Mouse (Mus musculus): ENCODE measurements around the gene Gm28372. TPM values are rescaled to one million over a fixed set of nuclear protein-coding genes. Genes with fewer than 3 reads are reported as not detected.
A peak's percentile ranks its signal among the peaks of the same experiment; 100 is the strongest.

Gm28372 gene
- polyA plus RNA-seq, 1 experiment from 2014 or later: 0.25 TPM

DNA sequence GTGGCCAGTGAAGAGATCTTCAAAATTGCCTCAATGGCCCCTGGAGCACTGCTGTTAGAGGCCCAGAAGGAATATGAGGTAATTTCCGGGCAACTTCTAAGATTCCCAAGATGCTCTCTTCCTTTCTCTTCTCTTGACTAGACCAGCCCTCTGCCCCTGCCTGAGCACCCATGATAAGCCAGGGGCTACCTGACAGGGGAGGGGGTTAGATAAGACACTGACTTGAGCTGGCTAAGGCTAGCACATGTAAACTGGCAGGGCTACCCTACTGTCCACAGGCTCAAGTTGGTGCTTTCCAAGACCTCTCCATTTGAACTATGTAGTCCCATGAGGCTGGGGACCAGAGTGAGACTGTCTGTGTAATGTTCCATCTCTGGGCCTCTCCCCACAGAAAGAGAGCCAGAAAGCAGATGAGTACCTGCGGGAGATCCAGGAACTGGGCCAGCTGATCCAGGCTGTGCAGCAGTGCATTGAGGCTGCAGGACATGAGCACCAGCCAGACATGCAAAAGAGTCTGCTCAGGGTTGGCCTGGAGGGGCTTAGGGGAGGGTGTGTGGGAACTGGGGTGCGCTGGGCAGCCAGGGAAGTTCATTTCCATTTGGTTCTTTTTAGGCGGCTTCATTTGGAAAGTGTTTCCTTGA is 34.9 kb downstream of the Gm28372 start:
- Histone ChIP-seq H3K4me2 (replicated peaks) (no peak overlapping the region), H3K36me3 (peaks cover 69% of the 10 kb centered on the region), H3K27ac (replicated peaks) (no peak overlapping the region), H3K27me3 (no peaks in the 10 kb centered on the region), H3K9ac (replicated peaks) (no peak overlapping the region), H3K4me3 (no peak overlapping the region), H3K9me3 (no peaks in the 10 kb centered on the region), H3K4me1 (no peaks in the 10 kb centered on the region)
- ATAC-seq (replicated peaks): no peak
- WGBS: 97% methylated on average over 4 of the region's 4 CpGs

DNA sequence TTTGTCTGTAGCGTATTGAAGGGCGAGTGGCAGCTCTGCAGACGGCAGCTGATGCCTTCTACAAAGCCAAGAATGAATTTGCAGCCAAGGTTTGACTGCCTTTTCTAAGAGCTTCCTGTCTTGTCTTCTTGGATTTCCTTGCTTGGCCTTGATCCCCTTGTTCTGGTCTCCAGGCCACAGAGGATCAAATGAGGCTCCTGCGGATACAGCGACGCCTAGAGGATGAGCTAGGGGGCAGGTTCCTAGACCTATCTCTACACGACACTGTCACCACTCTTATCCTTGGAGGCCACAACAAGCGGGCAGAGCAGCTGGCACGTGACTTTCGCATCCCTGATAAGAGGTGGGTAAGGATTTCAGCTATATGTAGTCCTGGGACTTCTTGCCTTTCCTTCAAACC is 37.1 kb downstream of the Gm28372 start:
- Histone ChIP-seq H3K9ac (replicated peaks) (no peak overlapping the region), H3K4me2 (replicated peaks) (no peak overlapping the region), H3K4me1 (no peaks in the 10 kb centered on the region), H3K36me3 (peaks cover 75% of the 10 kb centered on the region), H3K9me3 (no peaks in the 10 kb centered on the region), H3K4me3 (no peak overlapping the region), H3K27me3 (no peaks in the 10 kb centered on the region), H3K27ac (replicated peaks) (no peak overlapping the region)
- ATAC-seq (replicated peaks): no peak
- 89% methylated on average over 10 of the region's 10 CpGs for WGBS

DNA sequence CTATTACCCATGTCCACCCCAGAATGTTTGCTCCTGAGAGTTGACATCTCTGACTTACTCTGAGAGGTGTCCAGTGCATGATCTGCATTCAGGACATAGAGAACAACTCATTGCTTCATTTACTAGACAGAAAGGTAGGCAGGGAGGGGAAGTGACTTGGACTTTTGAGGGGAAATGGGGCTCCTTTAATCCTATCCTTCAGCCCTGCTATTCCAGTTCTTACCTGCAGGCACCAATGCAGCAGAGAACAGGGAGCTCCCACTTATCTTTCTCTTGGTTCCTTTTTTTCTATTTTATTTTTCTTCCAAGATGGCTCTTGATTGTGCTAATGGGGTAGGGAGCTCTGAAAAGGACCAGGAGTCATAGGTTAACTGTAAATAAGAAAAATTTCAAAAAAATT is 43.4 kb downstream of the Gm28372 start:
- peaks cover 17% of the 10 kb centered on the region for H3K36me3 ChIP-seq
- H3K4me2 ChIP-seq (replicated peaks): no peak overlapping the region
- H3K9me3 ChIP-seq: no peaks in the 10 kb centered on the region
- H3K27me3 ChIP-seq: no peaks in the 10 kb centered on the region
- ATAC-seq (replicated peaks): no peak
- H3K4me1 ChIP-seq: peaks cover 31% of the 10 kb centered on the region
- H3K4me3 ChIP-seq: no peak overlapping the region
- no peak overlapping the region for H3K9ac ChIP-seq (replicated peaks)
- H3K27ac ChIP-seq (replicated peaks): no peak overlapping the region

DNA sequence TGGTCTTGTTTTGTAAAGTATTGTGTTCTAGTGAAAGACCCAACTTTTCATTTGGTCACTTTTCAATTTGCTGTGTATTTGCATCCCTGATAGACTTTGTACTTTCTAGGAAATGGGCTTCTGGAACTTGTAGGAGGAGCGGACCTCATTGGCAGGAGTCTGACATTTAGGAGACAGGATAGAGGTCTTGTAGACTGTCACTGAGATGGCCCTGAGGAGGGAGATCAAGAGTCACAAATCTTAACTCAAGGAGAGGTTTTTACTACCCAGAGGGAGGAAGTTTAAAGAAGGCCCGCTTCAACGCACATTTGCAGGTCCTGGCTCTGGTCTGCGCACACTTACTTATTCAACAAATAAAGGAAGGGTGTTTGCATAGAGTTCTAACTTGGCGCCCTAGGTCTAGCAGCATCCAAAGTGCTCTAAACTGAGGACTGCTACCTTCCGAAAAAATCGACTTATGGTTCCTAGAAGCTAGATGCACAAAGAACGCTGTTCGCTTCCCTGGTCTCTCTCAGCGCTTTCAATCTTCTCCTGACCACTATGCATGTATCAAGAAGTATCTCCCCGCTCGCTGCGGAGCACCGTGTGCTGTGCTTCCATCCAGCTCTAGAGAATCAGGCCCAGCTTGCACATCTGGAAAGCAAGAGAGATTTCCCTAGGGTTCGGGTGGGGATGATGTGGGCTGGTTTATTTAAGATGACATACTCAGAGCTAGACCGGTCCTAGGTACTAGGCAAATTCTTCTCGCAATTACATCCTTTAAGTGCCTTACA is 44.2 kb downstream of the Gm28372 start:
- peaks cover 10% of the 10 kb centered on the region; the same call in 1 of the 2 replicates for H3K36me3 ChIP-seq
- H3K9me3 ChIP-seq: no peaks in the 10 kb centered on the region
- peak overlapping the region; percentile 89 for H3K4me3 ChIP-seq
- H3K4me1 ChIP-seq: peaks cover 35% of the 10 kb centered on the region
- ATAC-seq (replicated peaks): peak; percentile 12
- WGBS: 9% methylated on average over 17 of the region's 17 CpGs
- H3K4me2 ChIP-seq (replicated peaks): peak overlapping the region; percentile 75
- H3K27me3 ChIP-seq: no peaks in the 10 kb centered on the region
- no peak overlapping the region for H3K27ac ChIP-seq (replicated peaks)
- peak overlapping the region; percentile 74 for H3K9ac ChIP-seq (replicated peaks)

DNA sequence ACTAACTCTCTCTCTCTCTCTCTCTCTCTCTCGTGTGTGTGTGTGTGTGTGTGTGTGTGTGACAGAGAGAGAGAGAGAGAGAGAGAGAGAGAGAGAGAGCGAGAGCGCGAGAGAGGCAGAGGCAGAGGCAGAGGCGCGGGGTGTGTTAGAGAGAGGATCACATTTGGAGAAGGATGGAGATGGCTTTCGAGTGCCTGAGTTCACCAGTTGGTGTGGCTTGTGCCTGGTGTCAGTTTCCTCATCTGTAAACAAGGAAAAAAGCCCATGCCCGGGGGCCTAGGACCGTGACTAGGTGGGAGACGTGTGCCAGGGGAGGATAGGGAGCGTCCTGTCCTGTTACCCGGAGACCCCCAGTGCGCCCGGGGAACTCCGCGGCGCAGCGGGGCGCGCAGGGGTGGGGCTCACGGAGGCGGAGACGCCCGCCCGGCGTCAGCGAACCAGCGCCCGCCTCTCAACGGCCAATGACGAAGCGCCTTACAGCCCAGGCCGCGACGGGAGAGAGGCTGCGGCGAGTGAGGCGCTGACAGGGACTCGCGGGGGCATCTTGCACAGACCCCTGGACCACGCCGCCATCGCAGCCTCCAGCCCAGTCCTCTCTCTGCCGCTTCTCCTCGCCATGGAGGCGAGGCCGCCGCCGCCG is 44.9 kb downstream of the Gm28372 start, which contains the start of gene Ptpra:
Ptpra (plus strand) TSS at position 485 of the 640 bp plus-strand sequence.
- Histone ChIP-seq H3K9ac (replicated peaks) (peak within 1 kb of the TSS; percentile 74), H3K4me2 (replicated peaks) (peak within 1 kb of the TSS; percentile 75), H3K4me3 (peak within 1 kb of the TSS; percentile 89), H3K9me3 (no peaks in the 10 kb centered on the region), H3K36me3 (0 out of 2 replicates have a peak, but pooled peaks cover 6% of the 10 kb centered on the region), H3K27me3 (no peaks in the 10 kb centered on the region), H3K27ac (replicated peaks) (peak within 1 kb of the TSS; percentile 88), H3K4me1 (peaks cover 42% of the 10 kb centered on the region)
- 1% methylated on average over 34 of the region's 50 CpGs for WGBS
- peak; percentile 98 for ATAC-seq (replicated peaks)

DNA sequence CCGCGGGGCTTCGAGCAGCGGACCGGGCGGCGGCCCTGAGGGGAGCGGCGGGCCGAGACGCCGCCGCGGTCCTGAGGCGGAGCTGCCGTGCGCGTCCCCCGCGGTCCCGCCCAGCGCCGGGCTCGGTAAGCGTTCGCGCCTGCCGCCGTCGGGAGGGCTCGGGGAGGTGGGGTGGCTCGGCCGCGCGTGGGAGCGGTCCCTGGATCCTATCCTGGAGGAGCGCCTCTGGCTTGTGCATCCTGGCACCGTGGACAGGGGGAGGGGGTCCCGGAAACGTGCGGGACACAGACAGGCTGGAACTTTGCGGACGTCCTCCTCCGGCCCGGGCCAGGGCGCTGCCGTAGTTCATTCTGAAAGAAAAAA is 45.4 kb downstream of the Gm28372 start:
- Histone ChIP-seq H3K4me3 (peak overlapping the region; percentile 89), H3K4me2 (replicated peaks) (peak overlapping the region; percentile 75), H3K27ac (replicated peaks) (peak overlapping the region; percentile 88), H3K9ac (replicated peaks) (peak overlapping the region; percentile 74), H3K36me3 (0 out of 2 replicates have a peak, but pooled peaks cover 2% of the 10 kb centered on the region), H3K27me3 (no peaks in the 10 kb centered on the region), H3K9me3 (no peaks in the 10 kb centered on the region), H3K4me1 (peaks cover 46% of the 10 kb centered on the region)
- peak; percentile 89 for ATAC-seq (replicated peaks)
- WGBS: 1% methylated on average over 43 of the region's 47 CpGs

DNA sequence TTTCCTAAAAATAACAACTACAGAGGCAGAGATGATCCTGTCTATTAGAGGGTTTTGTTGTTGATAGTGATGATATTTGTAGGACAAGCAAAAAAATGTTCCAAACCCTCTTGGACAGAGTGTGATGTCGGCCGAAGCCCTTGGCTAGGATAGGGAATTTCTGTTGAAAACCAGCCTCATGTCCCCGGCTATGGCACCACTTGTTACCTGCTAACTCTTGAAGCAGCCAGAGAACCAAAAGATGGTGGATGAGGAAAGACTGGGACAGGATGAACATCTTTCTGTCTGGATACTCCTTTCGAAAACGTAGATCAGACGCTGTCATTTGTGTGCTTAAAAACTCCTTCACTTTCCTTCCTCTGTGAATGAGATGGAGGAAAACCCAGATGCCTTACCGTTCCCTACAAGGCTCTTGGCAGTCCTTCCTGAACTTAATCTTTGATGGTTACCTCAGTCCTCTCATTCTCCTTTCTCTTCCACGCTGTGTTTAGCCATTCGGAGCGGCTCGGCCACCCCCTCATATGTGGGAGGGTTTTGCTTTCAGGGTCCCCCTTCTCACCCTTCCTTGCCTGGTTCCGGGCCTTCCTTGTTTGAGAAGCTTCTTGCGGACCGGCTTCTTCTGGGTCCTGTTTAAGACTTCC is 46.2 kb downstream of the Gm28372 start:
- H3K4me2 ChIP-seq (replicated peaks): peak overlapping the region; percentile 75
- peak overlapping the region; percentile 89 for H3K4me3 ChIP-seq
- 53% methylated on average over 14 of the region's 14 CpGs for WGBS
- H3K27me3 ChIP-seq: no peaks in the 10 kb centered on the region
- no peaks in the 10 kb centered on the region for H3K36me3 ChIP-seq
- ATAC-seq (replicated peaks): no peak
- H3K9me3 ChIP-seq: no peaks in the 10 kb centered on the region
- peaks cover 48% of the 10 kb centered on the region for H3K4me1 ChIP-seq
- no peak overlapping the region for H3K27ac ChIP-seq (replicated peaks)
- H3K9ac ChIP-seq (replicated peaks): peak overlapping the region; percentile 74

DNA sequence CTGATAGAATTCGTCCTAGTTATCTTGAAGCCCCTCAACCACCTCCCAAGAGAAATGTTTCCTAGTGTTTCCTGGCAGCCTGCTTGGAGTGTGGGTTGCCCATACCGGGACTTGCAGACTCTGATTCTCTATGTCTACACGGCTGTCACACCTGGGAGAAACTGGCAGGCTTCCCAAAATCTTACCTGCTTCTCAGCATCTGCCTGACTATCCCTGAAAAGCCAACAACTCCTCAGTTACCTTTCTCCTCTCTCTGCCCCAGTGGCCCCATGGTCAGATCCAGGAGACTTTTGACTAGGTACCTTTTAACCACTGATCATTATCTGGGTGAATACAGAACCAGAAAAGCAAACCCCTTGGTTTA is 46.7 kb downstream of the Gm28372 start:
- H3K27ac ChIP-seq (replicated peaks): no peak overlapping the region
- H3K4me3 ChIP-seq: peak overlapping the region; percentile 89
- peaks cover 49% of the 10 kb centered on the region for H3K4me1 ChIP-seq
- no peaks in the 10 kb centered on the region for H3K9me3 ChIP-seq
- 72% methylated on average over 3 of the region's 3 CpGs for WGBS
- H3K36me3 ChIP-seq: no peaks in the 10 kb centered on the region
- H3K9ac ChIP-seq (replicated peaks): peak overlapping the region; percentile 74; the same call in 1 of the 2 replicates
- ATAC-seq (replicated peaks): no peak
- H3K4me2 ChIP-seq (replicated peaks): peak overlapping the region; percentile 75
- H3K27me3 ChIP-seq: no peaks in the 10 kb centered on the region

DNA sequence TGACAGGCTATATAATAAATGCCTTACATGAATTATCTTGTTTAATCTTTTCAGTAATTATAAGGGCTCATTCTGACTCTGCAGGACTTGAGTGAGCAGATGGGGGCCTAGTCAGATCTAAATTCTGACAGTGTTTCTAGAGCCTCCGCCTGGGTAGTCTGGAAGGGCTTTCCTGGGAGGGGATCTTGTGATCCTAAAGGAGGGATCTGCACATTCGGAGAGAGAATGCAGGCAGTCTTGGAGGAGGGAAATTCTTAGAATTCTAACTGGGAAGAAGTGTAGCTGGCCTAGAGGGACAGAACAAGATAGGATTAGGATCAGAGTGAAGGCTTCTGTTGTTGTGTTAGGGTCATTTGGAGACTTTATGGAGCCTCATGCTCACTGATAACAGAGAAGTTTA is 47.2 kb downstream of the Gm28372 start:
- H3K27ac ChIP-seq (replicated peaks): no peak overlapping the region
- no peaks in the 10 kb centered on the region for H3K36me3 ChIP-seq
- peaks cover 49% of the 10 kb centered on the region for H3K4me1 ChIP-seq
- no peak for ATAC-seq (replicated peaks)
- H3K4me3 ChIP-seq: no peak overlapping the region
- H3K27me3 ChIP-seq: no peaks in the 10 kb centered on the region
- no peaks in the 10 kb centered on the region for H3K9me3 ChIP-seq
- H3K4me2 ChIP-seq (replicated peaks): peak overlapping the region; percentile 75; the same call in 1 of the 2 replicates
- H3K9ac ChIP-seq (replicated peaks): no peak overlapping the region
- 52% methylated on average over 2 of the region's 2 CpGs for WGBS

DNA sequence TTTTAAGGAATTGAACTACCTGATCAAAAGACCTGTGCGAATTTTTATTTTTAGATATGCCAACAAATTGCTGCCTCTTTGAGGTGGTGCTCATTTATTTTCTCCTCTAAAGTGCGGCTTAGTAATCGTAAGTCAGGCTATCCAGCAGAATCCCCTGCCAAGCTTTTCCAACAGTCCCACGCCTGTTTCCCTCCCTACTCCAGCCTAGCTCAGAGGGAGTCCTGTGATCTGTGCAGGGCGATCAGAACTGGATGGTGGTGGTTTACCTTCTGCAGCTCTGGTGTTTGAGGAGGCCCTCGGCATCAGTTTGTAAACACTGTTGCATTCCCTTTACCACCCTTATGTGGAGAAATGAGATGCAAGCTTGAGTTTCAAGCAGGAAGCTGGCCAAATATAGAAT is 48.4 kb downstream of the Gm28372 start:
- H3K27ac ChIP-seq (replicated peaks): peak overlapping the region; percentile 31
- 62% methylated on average over 6 of the region's 6 CpGs for WGBS
- peaks cover 49% of the 10 kb centered on the region for H3K4me1 ChIP-seq
- H3K9me3 ChIP-seq: no peaks in the 10 kb centered on the region
- H3K4me3 ChIP-seq: no peak overlapping the region
- no peak overlapping the region for H3K4me2 ChIP-seq (replicated peaks)
- H3K36me3 ChIP-seq: no peaks in the 10 kb centered on the region
- H3K27me3 ChIP-seq: no peaks in the 10 kb centered on the region
- H3K9ac ChIP-seq (replicated peaks): no peak overlapping the region
- ATAC-seq (replicated peaks): no peak

DNA sequence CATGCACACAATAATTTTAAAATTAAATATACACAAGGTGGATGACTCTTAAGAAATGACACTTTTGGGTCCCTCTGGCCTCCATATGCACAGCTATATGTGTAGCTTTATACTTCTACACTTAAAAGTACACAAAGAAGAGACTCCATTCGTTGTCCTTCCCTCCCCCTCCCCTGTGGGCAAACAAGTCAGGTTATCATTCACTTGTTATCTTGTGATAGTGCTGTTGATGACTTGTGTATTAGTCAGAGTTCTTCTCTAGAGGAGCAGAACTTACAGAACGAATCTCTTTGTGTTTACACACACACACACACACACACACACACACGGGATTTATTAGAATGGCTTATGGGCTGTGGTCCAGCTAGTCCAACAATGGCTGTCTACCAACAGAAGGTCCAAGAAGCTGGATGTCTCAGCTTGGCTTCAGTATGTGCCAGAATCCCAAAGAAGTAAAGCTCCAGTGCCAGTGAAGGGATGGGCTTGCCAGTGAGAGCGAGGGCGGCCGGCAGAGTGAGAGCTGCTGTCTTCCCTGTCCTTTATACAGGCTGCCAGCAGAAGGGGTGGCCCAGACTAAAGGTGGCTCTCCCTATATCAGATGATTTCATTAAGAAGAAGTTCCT is 49.8 kb downstream of the Gm28372 start:
- ATAC-seq (replicated peaks): no peak
- H3K36me3 ChIP-seq: no peaks in the 10 kb centered on the region
- no peak overlapping the region for H3K4me2 ChIP-seq (replicated peaks)
- no peak overlapping the region for H3K9ac ChIP-seq (replicated peaks)
- 49% methylated on average over 6 of the region's 6 CpGs for WGBS
- H3K27ac ChIP-seq (replicated peaks): no peak overlapping the region
- H3K9me3 ChIP-seq: no peaks in the 10 kb centered on the region
- H3K4me3 ChIP-seq: no peak overlapping the region
- no peaks in the 10 kb centered on the region for H3K27me3 ChIP-seq
- H3K4me1 ChIP-seq: peaks cover 44% of the 10 kb centered on the region

All from forebrain, embryonic 15.5 days (tissue).